Mouse (Mus musculus) midbrain, embryonic 16.5 days (tissue): Measurements from ENCODE around the gene Slc29a2. TPM values are rescaled to one million over a fixed set of nuclear protein-coding genes. Genes with fewer than 3 reads are reported as not detected.
"Not testable (repeated sequence)": the region's sequence is repeated elsewhere in the genome, so short reads cannot be mapped to it uniquely, and the experiment has no call there.

ENCODE experiments used
- ATAC-seq: fragments of 200-750 bp; cut with Nextera tagmentation; 2 replicates; pipeline ENCODE4 v1.8.0; 2017; ENCODE audit warnings: moderate TSS enrichment
- H3K27ac ChIP-seq: fragments of 300-500 bp; sonication (generic); 2 replicates; pipeline ENCODE4 v1.5.1; 2014; ENCODE audit warnings: mild to moderate bottlenecking, low read length, mixed read lengths
- H3K27me3 ChIP-seq: fragments of 300-500 bp; sonication (generic); 2 replicates; pipeline ENCODE4 v1.6.1; 2014; ENCODE audit warnings: low read depth, low read length, mixed read lengths; ENCODE audit not compliant: control insufficient read depth, insufficient read depth
- H3K36me3 ChIP-seq: fragments of 300-500 bp; sonication (generic); 2 replicates; pipeline ENCODE4 v1.6.1; 2014; ENCODE audit warnings: mild to moderate bottlenecking, low read length, moderate library complexity, mixed read lengths; ENCODE audit not compliant: control insufficient read depth, insufficient read depth
- H3K4me1 ChIP-seq: fragments of 300-500 bp; sonication (generic); 2 replicates; pipeline ENCODE4 v1.6.1; 2014; ENCODE audit warnings: mild to moderate bottlenecking, low read length, mixed read lengths; ENCODE audit not compliant: control insufficient read depth, insufficient read depth
- H3K4me2 ChIP-seq: fragments of 300-500 bp; sonication (generic); 2 replicates; pipeline ENCODE4 v1.6.1; 2014; ENCODE audit warnings: mild to moderate bottlenecking, low read length, mixed read lengths
- H3K4me3 ChIP-seq: fragments of 300-500 bp; sonication (generic); 2 replicates; pipeline ENCODE4 v1.5.1; 2014; ENCODE audit warnings: low read depth, mild to moderate bottlenecking, low read length, moderate library complexity, mixed read lengths
- H3K9ac ChIP-seq: fragments of 300-500 bp; sonication (generic); 2 replicates; pipeline ENCODE4 v1.6.1; 2014; ENCODE audit warnings: low read depth, low read length, mixed read lengths
- H3K9me3 ChIP-seq: fragments of 300-500 bp; sonication (generic); replicated peaks from 2 replicates; pipeline ENCODE4 v1.6.1; 2014; ENCODE audit warnings: mild to moderate bottlenecking, low read length, mixed read lengths; ENCODE audit not compliant: control insufficient read depth, poor library complexity, severe bottlenecking
- WGBS: fragments of 180-500 bp; shearing (Covaris S2); extraction: QIAGEN DNeasy Blood & Tissue Kit; methylation state at CpG from one replicate; pipeline ENCODE4 v1.1.7; 2014; 5-methylcytosine and 5-hydroxymethylcytosine counted together
- polyA plus RNA-seq: library from polyadenylated mRNA; unstranded; fragments of >200 nt; fragmentation: Nextera tagmentation; extraction: Ambion mirVana; gene quantifications from 2 replicates; pipeline ENCODE4 v1.2.1, GENCODE M21; 2015

Slc29a2 gene
- polyA plus RNA-seq, 1 experiment from 2014 or later, result 16.0 TPM

GRCm38 (mm10) chr19:4994043-4994442, 29.6 kb upstream of the Slc29a2 start:
- peak overlapping the region; percentile 80 for H3K27ac ChIP-seq
- no peak overlapping the region for H3K4me3 ChIP-seq
- H3K27me3 ChIP-seq, result 0 out of 2 replicates have a peak, but pooled peaks cover 3% of the 10 kb centered on the region
- H3K4me1 ChIP-seq, result peaks cover 49% of the 10 kb centered on the region
- no peaks in the 10 kb centered on the region for H3K9me3 ChIP-seq
- 0 out of 2 replicates have a peak, but pooled peaks have one; percentile 25 for ATAC-seq
- 24% methylated on average over 5 of the region's 5 CpGs for WGBS
- H3K9ac ChIP-seq, result no peak overlapping the region
- H3K36me3 ChIP-seq, result no peaks in the 10 kb centered on the region
- H3K4me2 ChIP-seq, result peak overlapping the region; percentile 25; the same call in 1 of the 2 replicates

GRCm38 (mm10) chr19:4999445-5000140, 24.1 kb upstream of the Slc29a2 start:
- Histone ChIP-seq H3K27me3 (no peaks in the 10 kb centered on the region), H3K9ac (no peak overlapping the region), H3K4me3 (no peak overlapping the region), H3K4me1 (peaks cover 28% of the 10 kb centered on the region), H3K4me2 (peak overlapping the region; percentile 38), H3K36me3 (no peaks in the 10 kb centered on the region), H3K27ac (no peak overlapping the region), H3K9me3 (no peaks in the 10 kb centered on the region)
- WGBS, result 69% methylated on average over 6 of the region's 6 CpGs
- ATAC-seq, result no peak

GRCm38 (mm10) chr19:5001666-5002406, 21.8 kb upstream of the Slc29a2 start:
- H3K9me3 ChIP-seq, result no peaks in the 10 kb centered on the region
- H3K9ac ChIP-seq, result peak overlapping the region; percentile 66
- peaks cover 24% of the 10 kb centered on the region for H3K4me1 ChIP-seq
- no peaks in the 10 kb centered on the region for H3K36me3 ChIP-seq
- WGBS, result under 1% methylated on average over 39 of the region's 39 CpGs
- peak overlapping the region; percentile 72 for H3K4me2 ChIP-seq
- H3K4me3 ChIP-seq, result peak overlapping the region; percentile 41
- H3K27ac ChIP-seq, result peak overlapping the region; percentile 95
- ATAC-seq, result peak; percentile 98
- H3K27me3 ChIP-seq, result no peaks in the 10 kb centered on the region

- not testable (repeated sequence) for H3K4me3 ChIP-seq, H3K4me2 ChIP-seq, H3K9me3 ChIP-seq, H3K9ac ChIP-seq, ATAC-seq, H3K27me3 ChIP-seq, H3K27ac ChIP-seq, H3K36me3 ChIP-seq
- H3K4me1 ChIP-seq, result peaks cover 17% of the 10 kb centered on the region
- 60% methylated on average over 2 of the region's 2 CpGs for WGBS
Measured at GRCm38 (mm10) chr19:5003644-5004043, 20.0 kb upstream of the Slc29a2 start.

GRCm38 (mm10) chr19:5004925-5005324, 18.7 kb upstream of the Slc29a2 start:
- Histone ChIP-seq H3K27ac (no peak overlapping the region), H3K4me3 (no peak overlapping the region), H3K9ac (no peak overlapping the region), H3K4me2 (no peak overlapping the region), H3K4me1 (peaks cover 4% of the 10 kb centered on the region), H3K9me3 (no peaks in the 10 kb centered on the region), H3K36me3 (no peaks in the 10 kb centered on the region), H3K27me3 (no peaks in the 10 kb centered on the region)
- ATAC-seq, result no peak
- 73% methylated on average over 4 of the region's 4 CpGs for WGBS

GRCm38 (mm10) chr19:5013138-5013537, 10.5 kb upstream of the Slc29a2 start:
- no peaks in the 10 kb centered on the region for H3K4me1 ChIP-seq
- no peaks in the 10 kb centered on the region for H3K9me3 ChIP-seq
- no peak for ATAC-seq
- no peak overlapping the region for H3K4me2 ChIP-seq
- H3K4me3 ChIP-seq, result no peak overlapping the region
- WGBS, result 75% methylated on average over 8 of the region's 8 CpGs
- H3K27me3 ChIP-seq, result no peaks in the 10 kb centered on the region
- no peak overlapping the region for H3K9ac ChIP-seq
- H3K36me3 ChIP-seq, result no peaks in the 10 kb centered on the region
- H3K27ac ChIP-seq, result no peak overlapping the region

GRCm38 (mm10) chr19:5014961-5015398, 8.7 kb upstream of the Slc29a2 start:
- Histone ChIP-seq H3K4me3 (no peak overlapping the region), H3K9me3 (no peaks in the 10 kb centered on the region), H3K27me3 (no peaks in the 10 kb centered on the region), H3K36me3 (no peaks in the 10 kb centered on the region), H3K4me2 (no peak overlapping the region), H3K27ac (no peak overlapping the region), H3K4me1 (no peaks in the 10 kb centered on the region), H3K9ac (no peak overlapping the region)
- ATAC-seq, result no peak
- WGBS, result 12% methylated on average over 8 of the region's 8 CpGs

- Histone ChIP-seq H3K27ac (no peak overlapping the region), H3K36me3 (no peaks in the 10 kb centered on the region), H3K4me2 (no peak overlapping the region), H3K27me3 (no peaks in the 10 kb centered on the region), H3K4me1 (no peaks in the 10 kb centered on the region), H3K9ac (no peak overlapping the region), H3K9me3 (no peaks in the 10 kb centered on the region), H3K4me3 (no peak overlapping the region)
- WGBS, result 51% methylated on average over 10 of the region's 10 CpGs
- ATAC-seq, result no peak
Measured at GRCm38 (mm10) chr19:5016221-5016742, 7.4 kb upstream of the Slc29a2 start.

- H3K4me2 ChIP-seq, result no peak overlapping the region
- no peak overlapping the region for H3K4me3 ChIP-seq
- no peaks in the 10 kb centered on the region for H3K9me3 ChIP-seq
- 22% methylated on average over 12 of the region's 12 CpGs for WGBS
- H3K27me3 ChIP-seq, result no peaks in the 10 kb centered on the region
- H3K9ac ChIP-seq, result no peak overlapping the region
- no peak overlapping the region for H3K27ac ChIP-seq
- no peak for ATAC-seq
- H3K4me1 ChIP-seq, result no peaks in the 10 kb centered on the region
- H3K36me3 ChIP-seq, result no peaks in the 10 kb centered on the region
Measured at GRCm38 (mm10) chr19:5016782-5017181, 6.9 kb upstream of the Slc29a2 start.
